Mouse (Mus musculus): ENCODE data around the gene Recql5. TPM values are rescaled to one million over a fixed set of nuclear protein-coding genes. Genes with fewer than 3 reads are reported as not detected.

The Recql5 gene
- polyA plus RNA-seq, 1 experiment from 2014 or later, result 15.3 TPM

DNA sequence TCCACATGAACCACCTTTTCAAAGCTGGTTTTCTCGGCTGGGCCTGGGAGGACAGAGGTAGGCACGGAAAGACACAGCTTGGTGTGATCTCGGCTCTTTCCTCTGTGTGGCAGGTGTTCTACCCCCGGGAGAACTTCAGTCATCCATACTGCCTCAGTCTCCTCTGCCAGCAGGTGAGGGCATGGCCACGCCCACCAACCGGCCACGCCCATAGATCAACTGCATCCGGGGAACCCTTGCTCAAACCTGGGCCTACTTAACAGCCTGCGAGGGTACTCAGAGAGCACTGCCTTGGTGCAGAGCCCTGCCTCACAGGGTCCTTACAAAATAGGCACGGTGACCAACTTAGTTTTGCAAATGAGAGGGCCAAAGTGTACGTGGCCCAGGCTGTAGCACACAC, 48.0 kb downstream of the Recql5 start:
- Histone ChIP-seq H3K4me1 (ENCODE audit: control insufficient read depth, insufficient read depth, low read length) (no peaks in the 10 kb centered on the region), H3K27ac (ENCODE audit: low read depth, low read length) (no peak overlapping the region), H3K9ac (replicated peaks; ENCODE audit: low read depth, low read length) (no peak overlapping the region), H3K9me3 (ENCODE audit: control insufficient read depth, low read length) (no peaks in the 10 kb centered on the region), H3K27me3 (ENCODE audit: control insufficient read depth, insufficient read depth, low read length) (0 out of 2 replicates have a peak, but pooled peaks cover 4% of the 10 kb centered on the region), H3K4me2 (ENCODE audit: low read depth, low read length) (no peak overlapping the region), H3K4me3 (ENCODE audit: low read depth, low read length) (no peak overlapping the region), H3K36me3 (ENCODE audit: control insufficient read depth, insufficient read depth, low read length) (no peaks in the 10 kb centered on the region)
- 71% methylated on average over 11 of the region's 11 CpGs for WGBS
- no peak for ATAC-seq (ENCODE audit: low read depth)

- H3K4me3 ChIP-seq (ENCODE audit: low read depth, low read length), result no peak overlapping the region
- ATAC-seq (ENCODE audit: low read depth), result no peak
- WGBS, result 97% methylated on average over 3 of the region's 3 CpGs
Measured at GRCm38 (mm10) chr11:115884361-115884760, 48.9 kb downstream of the Recql5 start.

DNA sequence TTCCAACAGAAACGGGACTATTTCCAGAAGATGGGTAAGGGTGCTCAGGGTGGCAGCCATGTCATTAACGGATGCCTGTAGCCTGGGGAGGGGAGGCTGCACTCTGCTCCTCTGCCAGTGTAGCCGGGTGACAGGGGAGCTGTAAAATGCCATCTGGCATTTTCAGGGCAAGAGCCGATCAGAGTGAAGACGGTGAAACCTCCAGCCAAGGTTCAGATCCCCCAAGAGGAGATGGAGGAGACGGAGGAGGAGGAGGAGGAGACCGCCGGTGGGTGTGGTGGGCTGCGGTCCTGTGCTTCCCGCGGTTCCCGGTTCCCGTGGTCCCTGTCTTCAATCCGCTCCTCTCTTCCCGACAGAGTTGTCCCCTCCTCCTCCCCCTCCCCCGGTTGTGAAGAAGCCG, 50.0 kb downstream of the Recql5 start:
- H3K27me3 ChIP-seq (ENCODE audit: control insufficient read depth, insufficient read depth, low read length), result 0 out of 2 replicates have a peak, but pooled peaks cover 4% of the 10 kb centered on the region
- H3K4me3 ChIP-seq (ENCODE audit: low read depth, low read length), result no peak overlapping the region
- H3K9me3 ChIP-seq (ENCODE audit: control insufficient read depth, low read length), result no peaks in the 10 kb centered on the region
- WGBS, result 19% methylated on average over 13 of the region's 17 CpGs
- no peaks in the 10 kb centered on the region for H3K36me3 ChIP-seq (ENCODE audit: control insufficient read depth, insufficient read depth, low read length)
- no peak for ATAC-seq (ENCODE audit: low read depth)
- no peaks in the 10 kb centered on the region for H3K4me1 ChIP-seq (ENCODE audit: control insufficient read depth, insufficient read depth, low read length)
- H3K9ac ChIP-seq (replicated peaks; ENCODE audit: low read depth, low read length), result no peak overlapping the region
- H3K27ac ChIP-seq (ENCODE audit: low read depth, low read length), result no peak overlapping the region
- H3K4me2 ChIP-seq (ENCODE audit: low read depth, low read length), result no peak overlapping the region

More at GRCm38 (mm10) chr11:115884361-115884760, 48.9 kb downstream of the Recql5 start:
- Histone ChIP-seq H3K4me2 (ENCODE audit: low read depth, low read length) (no peak overlapping the region), H3K9ac (replicated peaks; ENCODE audit: low read depth, low read length) (no peak overlapping the region), H3K27ac (ENCODE audit: low read depth, low read length) (no peak overlapping the region), H3K36me3 (ENCODE audit: control insufficient read depth, insufficient read depth, low read length) (no peaks in the 10 kb centered on the region), H3K27me3 (ENCODE audit: control insufficient read depth, insufficient read depth, low read length) (0 out of 2 replicates have a peak, but pooled peaks cover 4% of the 10 kb centered on the region), H3K4me1 (ENCODE audit: control insufficient read depth, insufficient read depth, low read length) (no peaks in the 10 kb centered on the region), H3K9me3 (ENCODE audit: control insufficient read depth, low read length) (no peaks in the 10 kb centered on the region)

DNA sequence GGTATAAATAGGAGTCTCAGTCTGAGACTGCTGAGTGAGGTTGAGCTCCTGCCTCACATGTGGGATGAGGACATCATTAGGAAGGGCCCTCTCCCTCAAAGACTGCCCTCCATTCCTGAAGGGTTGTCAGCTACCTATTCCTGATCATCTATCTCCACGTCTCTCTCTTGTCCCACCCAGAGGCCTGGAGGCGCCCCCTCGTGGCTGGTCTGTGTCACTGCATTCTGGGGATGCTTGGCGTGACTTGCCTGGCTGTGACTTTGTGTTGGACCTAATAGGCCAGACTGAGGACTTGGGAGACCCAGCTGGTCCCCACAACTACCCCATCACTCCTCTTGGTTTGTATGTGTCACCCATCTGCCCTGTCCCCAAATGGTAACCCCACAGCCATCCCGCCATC, 52.3 kb downstream of the Recql5 start:
- Histone ChIP-seq H3K9me3 (ENCODE audit: control insufficient read depth, low read length) (no peaks in the 10 kb centered on the region), H3K36me3 (ENCODE audit: control insufficient read depth, insufficient read depth, low read length) (no peaks in the 10 kb centered on the region), H3K27ac (ENCODE audit: low read depth, low read length) (no peak overlapping the region), H3K4me2 (ENCODE audit: low read depth, low read length) (no peak overlapping the region), H3K9ac (replicated peaks; ENCODE audit: low read depth, low read length) (no peak overlapping the region), H3K27me3 (ENCODE audit: control insufficient read depth, insufficient read depth, low read length) (0 out of 2 replicates have a peak, but pooled peaks cover 4% of the 10 kb centered on the region), H3K4me3 (ENCODE audit: low read depth, low read length) (no peak overlapping the region), H3K4me1 (ENCODE audit: control insufficient read depth, insufficient read depth, low read length) (no peaks in the 10 kb centered on the region)
- WGBS, result 22% methylated on average over 5 of the region's 5 CpGs
- ATAC-seq (ENCODE audit: low read depth), result no peak

DNA sequence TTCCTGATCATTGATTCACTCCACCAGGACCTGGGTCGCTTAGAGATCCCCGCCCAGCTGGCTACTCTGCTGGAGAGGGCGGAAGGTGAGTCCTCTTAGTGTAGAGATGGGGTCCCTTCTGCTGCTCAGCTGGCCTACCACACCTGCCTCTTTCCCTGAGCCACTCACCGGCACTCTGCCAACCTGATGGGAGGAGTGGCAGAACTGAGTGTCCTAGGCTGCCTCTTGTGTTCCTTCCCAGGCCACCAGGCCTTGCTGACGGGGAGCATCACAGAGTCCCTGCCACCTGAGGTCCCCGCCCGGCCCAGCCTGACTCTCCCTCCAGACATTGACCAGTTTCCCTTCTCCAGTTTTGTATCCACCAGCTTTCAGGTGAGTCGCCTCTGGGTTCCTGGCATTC, 55.2 kb downstream of the Recql5 start:
- WGBS, result 83% methylated on average over 8 of the region's 8 CpGs
- no peak overlapping the region for H3K9ac ChIP-seq (replicated peaks; ENCODE audit: low read depth, low read length)
- no peaks in the 10 kb centered on the region for H3K36me3 ChIP-seq (ENCODE audit: control insufficient read depth, insufficient read depth, low read length)
- no peak overlapping the region for H3K27ac ChIP-seq (ENCODE audit: low read depth, low read length)
- H3K27me3 ChIP-seq (ENCODE audit: control insufficient read depth, insufficient read depth, low read length), result 0 out of 2 replicates have a peak, but pooled peaks cover 4% of the 10 kb centered on the region
- H3K4me3 ChIP-seq (ENCODE audit: low read depth, low read length), result no peak overlapping the region
- no peaks in the 10 kb centered on the region for H3K4me1 ChIP-seq (ENCODE audit: control insufficient read depth, insufficient read depth, low read length)
- H3K9me3 ChIP-seq (ENCODE audit: control insufficient read depth, low read length), result no peaks in the 10 kb centered on the region
- ATAC-seq (ENCODE audit: low read depth), result no peak
- H3K4me2 ChIP-seq (ENCODE audit: low read depth, low read length), result no peak overlapping the region

DNA sequence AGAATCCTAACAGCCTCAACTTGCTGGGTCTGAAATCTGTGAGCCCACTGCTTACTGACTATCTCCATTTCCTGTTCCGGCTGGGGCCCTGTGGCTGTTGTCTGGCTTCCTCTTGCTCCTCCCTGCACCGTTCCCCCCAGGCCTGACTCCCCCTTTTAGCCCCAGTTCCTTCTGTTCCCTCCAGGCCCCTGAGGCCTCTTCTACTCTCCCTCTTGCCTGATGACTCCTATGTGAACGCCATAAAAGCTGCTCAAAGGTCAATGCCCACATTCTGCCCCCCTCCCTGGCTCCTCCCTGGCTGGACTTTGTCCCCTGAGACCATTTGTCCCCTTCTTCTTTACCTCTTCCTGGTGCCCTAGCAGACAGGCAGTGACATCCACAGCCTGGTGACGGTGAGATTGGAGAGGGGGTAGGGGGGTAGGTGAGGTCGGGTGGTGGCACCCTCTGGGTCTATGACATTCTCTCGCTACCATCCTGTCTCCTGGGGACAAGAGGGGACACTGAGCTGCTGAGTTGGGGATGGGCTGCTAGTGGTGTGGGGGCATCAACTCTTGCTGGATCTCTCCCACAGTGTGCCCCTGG, 56.0 kb downstream of the Recql5 start:
- Histone ChIP-seq H3K27ac (ENCODE audit: low read depth, low read length) (no peak overlapping the region), H3K9me3 (ENCODE audit: control insufficient read depth, low read length) (no peaks in the 10 kb centered on the region), H3K9ac (replicated peaks; ENCODE audit: low read depth, low read length) (no peak overlapping the region), H3K4me2 (ENCODE audit: low read depth, low read length) (no peak overlapping the region), H3K4me3 (ENCODE audit: low read depth, low read length) (no peak overlapping the region), H3K27me3 (ENCODE audit: control insufficient read depth, insufficient read depth, low read length) (no peaks in the 10 kb centered on the region), H3K4me1 (ENCODE audit: control insufficient read depth, insufficient read depth, low read length) (no peaks in the 10 kb centered on the region), H3K36me3 (ENCODE audit: control insufficient read depth, insufficient read depth, low read length) (no peaks in the 10 kb centered on the region)
- WGBS, result 65% methylated on average over 6 of the region's 6 CpGs
- ATAC-seq (ENCODE audit: low read depth), result no peak

- Histone ChIP-seq H3K27ac (ENCODE audit: low read depth, low read length) (no peak overlapping the region), H3K4me2 (ENCODE audit: low read depth, low read length) (no peak overlapping the region), H3K36me3 (ENCODE audit: control insufficient read depth, insufficient read depth, low read length) (no peaks in the 10 kb centered on the region), H3K27me3 (ENCODE audit: control insufficient read depth, insufficient read depth, low read length) (no peaks in the 10 kb centered on the region), H3K4me1 (ENCODE audit: control insufficient read depth, insufficient read depth, low read length) (no peaks in the 10 kb centered on the region), H3K4me3 (ENCODE audit: low read depth, low read length) (no peak overlapping the region), H3K9me3 (ENCODE audit: control insufficient read depth, low read length) (no peaks in the 10 kb centered on the region), H3K9ac (replicated peaks; ENCODE audit: low read depth, low read length) (no peak overlapping the region)
- WGBS, result 86% methylated on average over 5 of the region's 5 CpGs
- no peak for ATAC-seq (ENCODE audit: low read depth)
Measured at GRCm38 (mm10) chr11:115876438-115876837, 56.8 kb downstream of the Recql5 start.

- H3K9ac ChIP-seq (replicated peaks; ENCODE audit: low read depth, low read length), result no peak overlapping the region
- H3K27ac ChIP-seq (ENCODE audit: low read depth, low read length), result no peak overlapping the region
- H3K9me3 ChIP-seq (ENCODE audit: control insufficient read depth, low read length), result no peaks in the 10 kb centered on the region
- ATAC-seq (ENCODE audit: low read depth), result no peak
- H3K4me3 ChIP-seq (ENCODE audit: low read depth, low read length), result no peak overlapping the region
- H3K4me1 ChIP-seq (ENCODE audit: control insufficient read depth, insufficient read depth, low read length), result no peaks in the 10 kb centered on the region
- no peak overlapping the region for H3K4me2 ChIP-seq (ENCODE audit: low read depth, low read length)
- 95% methylated on average over 3 of the region's 3 CpGs for WGBS
- H3K27me3 ChIP-seq (ENCODE audit: control insufficient read depth, insufficient read depth, low read length), result no peaks in the 10 kb centered on the region
- H3K36me3 ChIP-seq (ENCODE audit: control insufficient read depth, insufficient read depth, low read length), result no peaks in the 10 kb centered on the region
Measured at GRCm38 (mm10) chr11:115875935-115876334, 57.3 kb downstream of the Recql5 start.

GRCm38 (mm10) chr11:115872437-115872836, 60.8 kb downstream of the Recql5 start:
- Histone ChIP-seq H3K4me3 (ENCODE audit: low read depth, low read length) (no peak overlapping the region), H3K36me3 (ENCODE audit: control insufficient read depth, insufficient read depth, low read length) (no peaks in the 10 kb centered on the region), H3K4me2 (ENCODE audit: low read depth, low read length) (no peak overlapping the region), H3K27ac (ENCODE audit: low read depth, low read length) (no peak overlapping the region), H3K9me3 (ENCODE audit: control insufficient read depth, low read length) (no peaks in the 10 kb centered on the region), H3K9ac (replicated peaks; ENCODE audit: low read depth, low read length) (no peak overlapping the region), H3K27me3 (ENCODE audit: control insufficient read depth, insufficient read depth, low read length) (no peaks in the 10 kb centered on the region), H3K4me1 (ENCODE audit: control insufficient read depth, insufficient read depth, low read length) (no peaks in the 10 kb centered on the region)
- no peak for ATAC-seq (ENCODE audit: low read depth)
- WGBS, result 67% methylated on average over 4 of the region's 4 CpGs
